Mouse (Mus musculus) WW6 (cell line): Measurements from ENCODE around the gene Sema6d.

Experiments used
- DNase-seq: peaks from one replicate; pipeline ENCODE4 v3.0.0-alpha.2; 2013; ENCODE audit warnings: low read depth, low spot score

Sema6d gene

DNA sequence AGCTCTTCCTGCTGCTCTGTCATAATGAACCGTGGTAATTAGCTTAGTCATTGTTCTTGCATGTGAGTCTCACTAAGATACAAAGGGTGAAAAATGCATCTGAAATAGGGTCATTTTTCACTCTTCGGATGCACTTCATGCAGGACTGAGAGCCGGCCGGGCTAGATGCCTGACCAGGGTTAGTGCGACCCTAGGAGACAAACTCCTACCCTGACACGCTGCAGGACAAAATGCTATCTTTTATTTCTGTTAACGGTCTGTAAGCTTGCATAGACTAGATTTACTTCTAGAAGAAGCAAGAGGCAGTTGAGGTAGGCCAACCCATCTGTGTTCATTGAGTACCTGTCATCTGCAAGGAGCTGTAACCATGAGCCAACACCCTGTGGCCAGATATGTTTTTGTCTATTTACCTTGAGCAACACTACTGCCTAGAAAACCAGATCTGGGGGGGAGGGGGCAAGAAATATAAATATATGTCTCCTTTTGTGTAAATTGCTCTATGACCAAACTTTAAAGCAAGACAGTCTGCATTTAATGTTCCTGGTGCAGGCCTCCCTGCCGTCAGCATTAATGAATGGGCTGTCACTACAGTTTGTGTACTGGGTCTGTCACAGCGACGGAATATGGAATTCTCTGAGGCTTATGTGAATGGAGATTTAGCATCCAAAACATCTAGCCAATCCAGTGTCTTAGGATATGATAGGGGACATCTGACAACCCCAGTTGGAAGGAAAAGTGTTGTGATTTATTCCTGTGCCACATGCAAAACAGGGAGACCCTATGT lies 523.1 kb downstream of the Sema6d start:
- DNase-seq: no peak

- DNase-seq: no peak
These were observed 524.0 kb downstream of the Sema6d start for GRCm38 (mm10) chr2:124613671-124614210.

DNA sequence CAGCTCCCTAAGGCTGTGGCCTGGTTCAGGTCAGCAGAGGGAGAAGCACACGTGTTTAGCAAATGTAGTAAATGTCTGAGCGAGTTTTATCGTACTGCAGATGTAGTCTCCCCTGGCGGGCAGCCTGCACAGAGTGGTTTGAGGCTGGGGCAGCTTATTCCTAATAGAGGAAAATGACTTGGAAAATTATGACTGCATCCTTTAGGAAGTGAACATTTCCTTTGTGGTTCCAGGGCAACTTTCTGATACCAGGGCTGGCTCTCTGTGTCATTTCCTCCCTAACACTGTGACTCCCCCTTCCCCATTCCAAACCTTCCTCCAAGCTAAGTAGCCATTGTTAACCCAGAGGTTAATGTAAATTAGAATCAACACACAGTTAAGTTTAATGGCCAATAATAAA lies 527.0 kb downstream of the Sema6d start:
- no peak for DNase-seq

DNA sequence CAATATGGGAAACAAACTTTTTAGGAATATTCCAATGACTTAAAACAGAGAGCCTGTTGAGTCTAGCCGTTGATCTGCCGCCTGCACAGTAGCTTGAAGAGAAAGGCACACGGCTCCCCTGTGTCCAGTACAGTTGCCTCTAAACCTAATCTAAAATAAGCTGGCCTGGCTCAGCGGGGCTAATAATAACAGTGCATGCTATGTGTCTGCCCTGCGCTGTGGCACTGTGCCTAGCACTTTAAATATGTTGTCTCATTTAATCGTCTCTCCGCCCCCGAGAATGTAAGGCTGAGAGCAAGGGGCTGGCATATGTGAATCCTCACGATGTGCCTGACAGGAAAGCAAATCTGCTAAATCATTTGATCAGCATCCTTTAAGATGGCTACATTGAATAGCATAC lies 527.7 kb downstream of the Sema6d start:
- DNase-seq: no peak

- DNase-seq: no peak
These were observed 528.3 kb downstream of the Sema6d start for GRCm38 (mm10) chr2:124618091-124618490.

GRCm38 (mm10) chr2:124618526-124619219 lies 528.9 kb downstream of the Sema6d start:
- no peak for DNase-seq

GRCm38 (mm10) chr2:124620470-124620869 lies 530.7 kb downstream of the Sema6d start:
- no peak for DNase-seq

GRCm38 (mm10) chr2:124621972-124622621 lies 532.3 kb downstream of the Sema6d start:
- DNase-seq: no peak

GRCm38 (mm10) chr2:124624247-124624929 lies 534.6 kb downstream of the Sema6d start:
- DNase-seq: no peak

DNA sequence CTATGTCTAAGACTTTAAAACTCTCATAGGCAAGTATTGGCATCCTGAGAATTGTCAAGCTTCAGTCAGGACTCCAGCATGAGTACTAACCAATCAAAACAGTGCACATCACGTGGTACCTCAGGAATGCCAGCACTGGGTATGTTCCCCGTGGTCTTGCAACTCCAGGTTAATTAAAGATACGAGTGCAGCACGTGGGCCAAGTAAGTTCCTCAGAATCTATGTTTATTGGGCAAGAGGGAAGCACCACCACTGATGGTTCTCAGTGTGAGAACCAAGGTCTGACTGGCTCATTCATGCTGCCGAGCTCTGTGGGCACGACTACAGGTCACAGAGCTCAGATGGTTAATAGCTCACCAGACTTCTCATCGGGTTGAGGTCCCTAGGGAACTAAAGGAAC lies 536.7 kb downstream of the Sema6d start:
- no peak for DNase-seq

DNA sequence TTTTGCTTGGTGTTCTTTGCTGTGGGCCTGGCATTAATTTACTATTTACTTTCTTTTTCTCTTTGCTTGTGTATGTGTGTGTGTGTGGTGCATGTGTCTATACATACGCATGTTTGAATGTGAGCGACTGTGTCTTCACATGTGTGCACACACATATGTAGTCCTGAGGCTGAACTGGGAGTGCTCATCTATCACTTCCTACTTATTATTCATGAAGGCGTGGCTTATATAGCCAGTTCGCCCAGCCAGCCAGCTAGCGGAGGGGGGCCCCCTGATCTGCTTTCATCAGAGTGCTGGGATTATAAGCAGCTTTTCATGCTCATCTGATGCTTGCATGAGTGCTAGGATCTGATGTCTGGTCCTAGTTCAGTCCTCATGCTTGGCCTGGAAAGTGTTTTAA lies 537.9 kb downstream of the Sema6d start:
- DNase-seq: no peak

GRCm38 (mm10) chr2:124628701-124629100 lies 538.9 kb downstream of the Sema6d start:
- no peak for DNase-seq

DNA sequence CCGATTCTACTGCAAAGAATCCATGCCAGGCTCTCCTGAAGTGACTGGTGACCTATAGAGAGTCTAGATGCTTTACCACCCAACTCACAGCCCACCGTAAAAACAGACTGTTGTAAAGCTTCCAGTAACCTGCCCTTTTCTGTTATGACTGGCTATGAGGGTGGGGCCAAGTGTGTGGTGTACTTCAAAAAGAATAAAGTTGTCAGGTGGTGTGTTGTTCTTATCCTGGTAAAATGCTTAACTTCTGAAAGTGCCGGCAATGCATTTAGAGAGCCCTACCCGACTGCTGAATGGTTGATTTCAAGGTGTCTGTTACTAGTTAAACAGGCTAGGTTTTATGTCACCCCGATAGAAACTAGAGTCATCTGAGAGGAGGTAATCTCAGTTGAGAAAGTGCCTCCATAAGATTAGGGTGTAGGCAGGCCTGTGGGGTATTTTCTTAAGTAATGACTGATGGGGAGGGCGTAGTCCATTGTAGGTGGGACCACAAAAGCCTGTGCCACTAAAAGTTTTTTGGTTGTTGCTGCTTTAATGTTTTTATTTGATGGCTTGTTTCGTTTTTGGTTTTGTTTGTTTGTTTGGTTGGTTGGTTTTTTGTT lies 544.7 kb downstream of the Sema6d start:
- no peak for DNase-seq

DNA sequence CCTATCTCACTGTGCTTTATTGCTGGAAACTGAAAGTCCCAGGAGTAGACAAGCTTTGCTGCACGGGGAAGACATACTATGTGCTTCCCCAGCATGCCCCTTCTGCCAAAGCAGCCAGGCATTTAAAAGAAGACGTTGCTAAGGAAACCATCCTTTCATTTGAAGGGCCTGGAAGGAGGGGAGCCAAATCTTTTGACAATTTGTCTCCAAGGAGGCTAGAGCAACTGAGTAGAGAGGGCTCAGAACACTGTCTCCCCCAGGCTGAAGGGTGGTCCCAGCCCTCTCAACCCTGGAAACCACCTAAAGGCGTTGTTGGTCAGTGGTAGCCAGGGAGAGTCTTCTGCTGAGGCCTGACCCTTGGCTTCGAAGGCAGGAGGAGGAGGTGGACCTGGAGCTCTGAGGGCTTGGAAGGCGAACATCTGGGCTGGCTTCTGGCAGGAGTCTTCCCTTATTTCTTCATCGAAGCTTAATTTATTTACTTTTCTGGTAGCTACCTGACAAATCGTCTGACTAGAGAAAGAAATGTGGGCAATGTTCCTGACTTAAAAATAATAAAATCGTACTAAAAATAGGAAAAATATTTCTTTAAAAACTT lies 545.6 kb downstream of the Sema6d start:
- DNase-seq: no peak

DNA sequence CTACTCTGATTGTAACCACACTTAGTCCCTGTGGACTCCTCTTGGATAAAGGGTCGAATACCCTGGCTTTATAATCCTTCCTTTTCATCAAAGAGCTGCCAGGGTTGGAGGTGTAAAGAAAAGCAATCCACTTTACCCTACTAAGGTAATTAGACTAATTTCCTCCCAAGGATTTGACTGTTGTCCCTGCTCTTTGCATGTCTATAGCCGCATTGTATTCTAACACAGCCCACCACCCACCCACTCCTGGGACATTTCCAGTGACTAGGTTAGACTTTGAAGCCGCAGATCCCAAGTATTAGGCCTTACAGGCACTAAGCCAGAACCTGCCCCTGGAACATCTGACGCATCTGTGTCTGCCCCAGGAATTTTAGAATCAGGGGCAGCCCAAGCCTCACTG lies 547.3 kb downstream of the Sema6d start:
- DNase-seq: no peak

- no peak for DNase-seq
These were observed 549.6 kb downstream of the Sema6d start for GRCm38 (mm10) chr2:124639221-124639963.

DNA sequence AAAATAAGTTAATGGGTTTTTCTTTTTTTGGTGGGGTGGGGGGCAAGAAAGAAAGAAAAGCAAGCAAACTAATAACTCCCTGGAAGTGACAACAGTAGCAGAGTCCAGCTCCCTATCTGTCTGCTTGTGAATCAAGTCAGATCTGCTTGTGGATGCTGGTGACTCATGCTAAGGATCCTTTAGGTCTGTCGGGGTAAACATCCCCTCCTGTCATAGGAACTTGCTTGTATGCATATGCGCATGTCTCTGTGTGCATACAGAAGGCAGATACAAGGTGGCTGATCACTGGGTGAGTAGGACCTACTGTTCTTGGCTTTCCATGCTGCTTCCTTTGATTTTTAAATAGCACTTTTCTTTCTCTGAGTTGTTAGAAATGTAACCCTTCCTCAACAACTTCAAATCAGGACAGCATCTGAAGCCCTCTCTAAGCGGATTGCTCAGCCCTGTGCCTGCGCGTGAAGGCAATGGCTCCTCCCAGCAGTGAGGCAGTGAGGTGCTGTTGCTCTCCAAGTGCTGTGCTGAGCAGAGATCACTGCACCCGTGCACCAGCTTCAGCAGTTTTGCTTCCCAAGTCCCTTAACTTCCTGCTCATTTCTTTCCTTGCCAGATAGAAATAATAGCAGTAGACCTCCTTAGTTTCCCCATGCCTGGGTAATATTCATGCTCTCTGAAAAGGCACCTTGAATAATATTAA lies 550.9 kb downstream of the Sema6d start:
- no peak for DNase-seq

DNA sequence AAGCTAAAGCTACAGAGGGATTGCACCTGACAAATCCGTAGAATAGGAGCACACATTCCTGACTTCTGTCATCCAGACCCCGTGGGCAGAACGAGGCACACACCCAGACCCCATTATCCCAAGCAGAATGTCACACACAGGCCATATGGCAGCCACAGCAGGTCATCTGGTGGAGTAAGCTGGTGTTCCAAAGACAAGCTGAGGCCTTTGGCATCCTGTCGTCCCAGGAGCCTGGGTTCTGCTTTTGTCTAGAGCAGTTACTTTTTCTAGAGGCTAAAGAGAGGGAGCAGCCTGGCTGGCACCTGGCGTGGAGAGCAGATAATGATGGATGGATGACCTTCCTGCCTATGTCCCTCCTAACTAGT lies 551.4 kb downstream of the Sema6d start:
- no peak for DNase-seq

DNA sequence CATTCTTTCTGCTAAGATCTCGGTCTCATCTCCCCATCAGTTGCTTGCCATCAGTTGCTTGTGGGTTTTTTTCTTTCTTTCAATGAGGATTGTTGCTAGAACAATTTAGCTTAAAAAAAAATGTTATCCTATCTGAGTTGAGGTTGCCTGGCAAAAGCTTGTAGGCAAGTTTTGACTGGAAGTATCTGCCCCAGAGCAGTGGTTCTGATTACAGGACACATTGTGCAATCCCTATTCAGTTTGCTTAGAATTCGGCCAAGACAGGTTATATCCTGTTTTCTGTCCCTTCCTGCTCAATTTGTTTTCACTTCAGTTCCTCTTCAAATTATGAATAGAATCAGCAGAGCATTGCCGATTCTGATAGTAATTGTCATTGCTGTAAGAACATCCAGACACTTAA lies 552.4 kb downstream of the Sema6d start:
- no peak for DNase-seq

GRCm38 (mm10) chr2:124650609-124651008 lies 560.8 kb downstream of the Sema6d start:
- DNase-seq: no peak
